Mouse (Mus musculus): Measurements from ENCODE around the gene Camkk1. TPM values are rescaled to one million over a fixed set of nuclear protein-coding genes. Genes with fewer than 3 reads are reported as not detected.

Camkk1 gene
- polyA plus RNA-seq, 1 experiment from 2014 or later: 7.8 TPM

DNA sequence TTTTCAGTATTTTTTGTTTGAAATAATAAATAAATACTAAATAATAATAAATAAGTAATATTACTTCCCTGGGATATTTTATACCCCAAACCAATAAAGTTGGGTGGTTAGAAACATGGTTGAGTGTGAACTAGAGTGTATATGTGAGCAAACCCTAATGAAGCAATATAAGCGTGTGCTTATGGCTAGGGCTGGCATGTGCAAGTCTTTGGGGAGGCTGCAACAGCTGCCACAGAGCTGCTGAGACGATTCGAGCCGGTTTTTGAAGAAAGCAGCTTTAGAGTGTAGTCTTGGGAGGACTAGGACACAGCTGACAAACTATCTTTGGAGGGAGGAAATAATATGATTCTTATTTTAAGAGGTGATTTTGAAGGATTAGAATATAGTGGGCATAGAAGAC is 57.5 kb downstream of the Camkk1 start:
- no peak overlapping the region for H3K4me2 ChIP-seq
- peaks cover 85% of the 10 kb centered on the region for H3K36me3 ChIP-seq
- H3K4me1 ChIP-seq: no peaks in the 10 kb centered on the region
- no peak overlapping the region for H3K4me3 ChIP-seq
- no peak for ATAC-seq (ENCODE audit: borderline replicate concordance, extremely low read depth, low FRiP score, low TSS enrichment)
- H3K9me3 ChIP-seq: no peaks in the 10 kb centered on the region
- H3K9ac ChIP-seq: no peak overlapping the region
- no peaks in the 10 kb centered on the region for H3K27me3 ChIP-seq
- H3K27ac ChIP-seq: no peak overlapping the region
- WGBS: 87% methylated on average over 4 of the region's 4 CpGs

DNA sequence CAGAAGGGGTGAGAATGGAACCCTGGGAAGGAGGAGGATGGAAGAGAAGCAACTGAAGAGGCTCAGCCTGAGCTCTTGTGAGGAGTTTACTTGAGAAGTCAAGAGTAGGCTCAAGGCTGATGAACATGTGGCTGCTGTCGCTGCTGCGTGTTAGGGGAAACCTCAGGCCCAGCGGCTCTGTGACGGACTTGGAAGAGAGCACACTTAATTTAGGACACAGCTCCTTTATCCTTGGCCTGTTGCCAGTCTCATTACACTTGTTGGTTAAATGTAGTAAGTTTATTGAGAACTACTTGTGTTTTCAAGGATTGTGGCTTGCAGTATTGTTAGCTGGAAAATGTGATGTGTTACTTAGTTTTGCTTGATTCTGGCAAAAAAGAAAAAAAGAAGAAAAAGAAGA is 57.9 kb downstream of the Camkk1 start:
- Histone ChIP-seq H3K36me3 (peaks cover 85% of the 10 kb centered on the region), H3K9me3 (no peaks in the 10 kb centered on the region), H3K27me3 (no peaks in the 10 kb centered on the region), H3K4me2 (no peak overlapping the region), H3K4me3 (no peak overlapping the region), H3K27ac (no peak overlapping the region), H3K4me1 (no peaks in the 10 kb centered on the region), H3K9ac (no peak overlapping the region)
- no peak for ATAC-seq (ENCODE audit: borderline replicate concordance, extremely low read depth, low FRiP score, low TSS enrichment)
- WGBS: 67% methylated on average over 4 of the region's 4 CpGs

DNA sequence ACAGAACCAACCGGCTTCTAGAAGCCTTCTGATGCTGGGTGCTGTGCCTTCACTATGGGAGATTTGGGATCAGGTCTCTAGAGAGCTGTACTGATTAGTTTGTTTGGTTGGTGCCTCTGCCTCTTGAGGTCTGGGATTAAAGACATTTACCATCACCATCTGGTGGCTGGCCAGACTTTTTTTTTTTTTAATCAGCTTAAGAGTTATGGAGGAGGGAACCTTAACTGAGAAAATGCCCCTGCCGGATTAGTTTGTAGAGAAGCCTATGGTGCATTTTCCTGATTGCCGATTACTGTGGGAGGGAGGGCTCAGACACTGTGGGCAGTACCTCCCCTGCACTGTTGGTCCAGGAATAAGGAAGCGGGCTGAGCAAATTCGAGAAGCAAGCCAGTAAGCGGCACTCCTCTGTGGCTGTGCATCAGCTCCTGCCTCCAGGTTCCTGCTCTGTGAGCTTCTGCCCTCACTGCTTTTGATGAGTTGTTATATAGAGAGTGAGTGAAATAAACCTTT is 58.5 kb downstream of the Camkk1 start:
- 90% methylated on average over 6 of the region's 6 CpGs for WGBS
- no peak for ATAC-seq (ENCODE audit: borderline replicate concordance, extremely low read depth, low FRiP score, low TSS enrichment)
- no peaks in the 10 kb centered on the region for H3K27me3 ChIP-seq
- H3K4me2 ChIP-seq: no peak overlapping the region
- H3K9ac ChIP-seq: no peak overlapping the region
- no peaks in the 10 kb centered on the region for H3K9me3 ChIP-seq
- peaks cover 88% of the 10 kb centered on the region for H3K36me3 ChIP-seq
- H3K4me1 ChIP-seq: no peaks in the 10 kb centered on the region
- no peak overlapping the region for H3K27ac ChIP-seq
- H3K4me3 ChIP-seq: no peak overlapping the region

GRCm38 (mm10) chr11:73078615-73079014 is 59.8 kb downstream of the Camkk1 start:
- Histone ChIP-seq H3K9ac (no peak overlapping the region), H3K4me2 (no peak overlapping the region), H3K27ac (no peak overlapping the region), H3K9me3 (no peaks in the 10 kb centered on the region), H3K27me3 (no peaks in the 10 kb centered on the region), H3K4me3 (no peak overlapping the region), H3K4me1 (no peaks in the 10 kb centered on the region), H3K36me3 (peaks cover 81% of the 10 kb centered on the region)
- WGBS: 86% methylated on average over 8 of the region's 8 CpGs
- no peak for ATAC-seq (ENCODE audit: borderline replicate concordance, extremely low read depth, low FRiP score, low TSS enrichment)

GRCm38 (mm10) chr11:73080306-73080705 is 61.5 kb downstream of the Camkk1 start:
- no peak overlapping the region for H3K4me3 ChIP-seq
- peaks cover 64% of the 10 kb centered on the region for H3K36me3 ChIP-seq
- no peaks in the 10 kb centered on the region for H3K27me3 ChIP-seq
- no peak overlapping the region for H3K9ac ChIP-seq
- no peak overlapping the region for H3K27ac ChIP-seq
- no peak overlapping the region for H3K4me2 ChIP-seq
- H3K4me1 ChIP-seq: peaks cover 10% of the 10 kb centered on the region
- no peak for ATAC-seq (ENCODE audit: borderline replicate concordance, extremely low read depth, low FRiP score, low TSS enrichment)
- WGBS: 71% methylated on average over 3 of the region's 3 CpGs
- H3K9me3 ChIP-seq: no peaks in the 10 kb centered on the region

- H3K9ac ChIP-seq: no peak overlapping the region
- no peak for ATAC-seq (ENCODE audit: borderline replicate concordance, extremely low read depth, low FRiP score, low TSS enrichment)
- peaks cover 30% of the 10 kb centered on the region for H3K36me3 ChIP-seq
- H3K27ac ChIP-seq: 0 out of 2 replicates have a peak overlapping the region, but pooled peaks have one; percentile 8
- no peak overlapping the region for H3K4me3 ChIP-seq
- no peaks in the 10 kb centered on the region for H3K9me3 ChIP-seq
- no peak overlapping the region for H3K4me2 ChIP-seq
- H3K4me1 ChIP-seq: peaks cover 11% of the 10 kb centered on the region
- H3K27me3 ChIP-seq: no peaks in the 10 kb centered on the region
- 69% methylated on average over 6 of the region's 6 CpGs for WGBS
Observed at GRCm38 (mm10) chr11:73084303-73084702, 65.5 kb downstream of the Camkk1 start.

DNA sequence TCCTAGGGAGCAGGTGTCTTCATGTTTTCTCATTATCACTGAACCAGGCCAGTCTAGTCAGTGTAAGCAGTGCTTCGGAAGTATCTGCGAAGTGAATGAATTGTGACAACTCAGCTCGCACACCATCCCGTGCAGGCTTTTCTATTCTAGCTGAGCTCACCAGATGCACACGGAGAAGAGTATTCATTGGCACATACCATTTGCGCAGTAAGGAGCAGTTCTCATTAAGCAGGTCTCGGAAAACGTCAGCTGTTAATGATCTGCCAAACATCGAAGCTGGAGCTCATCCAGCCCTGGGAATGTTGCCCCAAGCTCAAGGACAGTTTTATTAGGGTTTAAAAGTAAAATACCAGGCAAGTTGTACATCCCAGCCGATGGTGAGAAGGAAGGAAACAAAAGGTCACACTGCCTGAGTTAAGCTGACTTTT is 66.0 kb downstream of the Camkk1 start:
- H3K4me1 ChIP-seq: peaks cover 11% of the 10 kb centered on the region
- no peak overlapping the region for H3K4me2 ChIP-seq
- 56% methylated on average over 10 of the region's 10 CpGs for WGBS
- H3K36me3 ChIP-seq: peaks cover 25% of the 10 kb centered on the region
- no peaks in the 10 kb centered on the region for H3K27me3 ChIP-seq
- no peaks in the 10 kb centered on the region for H3K9me3 ChIP-seq
- H3K9ac ChIP-seq: no peak overlapping the region
- no peak overlapping the region for H3K4me3 ChIP-seq
- H3K27ac ChIP-seq: 0 out of 2 replicates have a peak overlapping the region, but pooled peaks have one; percentile 8
- ATAC-seq (ENCODE audit: borderline replicate concordance, extremely low read depth, low FRiP score, low TSS enrichment): peak; percentile 49; the same call in 1 of the 2 replicates

DNA sequence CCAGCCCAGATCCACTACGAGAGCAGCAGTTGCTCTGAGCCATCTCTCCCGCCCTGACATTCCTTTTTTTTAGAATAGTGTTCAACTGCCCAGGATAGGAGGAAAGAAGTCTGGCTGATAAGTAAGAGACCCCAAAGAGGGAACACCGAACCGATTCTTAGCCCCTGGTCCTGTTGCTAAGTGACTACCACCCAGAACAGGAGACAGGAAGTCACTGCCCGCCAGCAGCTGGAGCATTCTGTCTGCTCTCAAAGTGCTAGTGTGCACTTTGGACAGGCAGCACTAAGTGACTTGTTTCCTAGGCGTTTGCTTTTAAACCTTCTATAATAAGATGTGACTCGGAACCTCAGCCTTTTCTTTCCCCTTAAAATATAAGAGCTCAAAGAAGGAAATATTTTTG is 66.6 kb downstream of the Camkk1 start:
- Histone ChIP-seq H3K9me3 (no peaks in the 10 kb centered on the region), H3K4me3 (no peak overlapping the region), H3K4me1 (peaks cover 11% of the 10 kb centered on the region), H3K27me3 (no peaks in the 10 kb centered on the region), H3K9ac (no peak overlapping the region), H3K27ac (0 out of 2 replicates have a peak overlapping the region, but pooled peaks have one; percentile 8), H3K4me2 (no peak overlapping the region), H3K36me3 (peaks cover 23% of the 10 kb centered on the region)
- no peak for ATAC-seq (ENCODE audit: borderline replicate concordance, extremely low read depth, low FRiP score, low TSS enrichment)
- WGBS: 48% methylated on average over 7 of the region's 7 CpGs

- Histone ChIP-seq H3K27ac (no peak overlapping the region), H3K4me1 (peaks cover 11% of the 10 kb centered on the region), H3K4me3 (no peak overlapping the region), H3K9ac (no peak overlapping the region), H3K4me2 (no peak overlapping the region), H3K9me3 (no peaks in the 10 kb centered on the region), H3K27me3 (no peaks in the 10 kb centered on the region), H3K36me3 (peaks cover 2% of the 10 kb centered on the region; the same call in 1 of the 2 replicates)
- 48% methylated on average over 6 of the region's 6 CpGs for WGBS
- ATAC-seq (ENCODE audit: borderline replicate concordance, extremely low read depth, low FRiP score, low TSS enrichment): no peak
Observed at GRCm38 (mm10) chr11:73087700-73088480, 69.1 kb downstream of the Camkk1 start.

DNA sequence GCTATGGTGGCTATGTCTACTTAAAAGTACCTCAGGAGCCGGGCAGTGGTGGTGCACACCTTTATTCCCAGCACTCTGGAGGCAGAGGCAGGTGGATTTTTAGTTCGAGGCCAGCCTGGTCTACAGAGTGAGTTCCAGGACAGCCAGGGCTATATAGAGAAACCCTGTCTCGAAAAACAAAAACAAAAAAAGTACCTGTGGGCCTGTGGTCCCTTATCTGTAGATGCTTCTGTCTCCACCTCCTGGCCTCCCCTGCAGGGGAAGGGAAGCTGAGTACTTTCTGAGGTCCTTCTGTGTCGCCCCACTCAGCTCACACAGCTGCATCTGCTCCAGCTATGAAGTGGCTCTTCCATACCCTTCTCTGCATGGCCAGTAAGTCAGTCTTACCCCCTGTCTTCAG is 71.5 kb downstream of the Camkk1 start, which contains the start of gene Itgae:
Itgae (plus strand) TSS at position 301 of the 400 bp plus-strand sequence.
- no peak within 1 kb of the TSS for H3K4me3 ChIP-seq
- no peak within 1 kb of the TSS for H3K9ac ChIP-seq
- ATAC-seq (ENCODE audit: borderline replicate concordance, extremely low read depth, low FRiP score, low TSS enrichment): no peak
- H3K9me3 ChIP-seq: no peaks in the 10 kb centered on the region
- WGBS: 77% methylated on average over 4 of the region's 4 CpGs
- H3K27me3 ChIP-seq: no peaks in the 10 kb centered on the region
- H3K27ac ChIP-seq: no peak within 1 kb of the TSS
- H3K4me2 ChIP-seq: no peak within 1 kb of the TSS
- H3K4me1 ChIP-seq: peaks cover under 1% of the 10 kb centered on the region; the same call in 1 of the 2 replicates
- H3K36me3 ChIP-seq: no peaks in the 10 kb centered on the region

GRCm38 (mm10) chr11:73090826-73091225 is 72.0 kb downstream of the Camkk1 start:
- 90% methylated on average over 2 of the region's 2 CpGs for WGBS
- Histone ChIP-seq H3K9me3 (no peaks in the 10 kb centered on the region), H3K27ac (no peak overlapping the region), H3K4me3 (no peak overlapping the region), H3K4me1 (no peaks in the 10 kb centered on the region), H3K4me2 (no peak overlapping the region), H3K9ac (no peak overlapping the region), H3K36me3 (no peaks in the 10 kb centered on the region), H3K27me3 (no peaks in the 10 kb centered on the region)
- no peak for ATAC-seq (ENCODE audit: borderline replicate concordance, extremely low read depth, low FRiP score, low TSS enrichment)
